Mouse (Mus musculus) hematopoietic multipotent progenitor cell, adult 10-12 weeks (in vitro differentiated cells): ENCODE measurements around the gene Tspan13. TPM values are rescaled to one million over a fixed set of nuclear protein-coding genes. Genes with fewer than 3 reads are reported as not detected.

Experiments used
- polyA plus RNA-seq: library from polyadenylated mRNA; stranded (reverse); fragments of >175 nt; gene quantifications from 2 replicates; pipeline ENCODE4 v1.2.3, GENCODE M21; 2012; ENCODE audit warnings: low replicate concordance

Gene Tspan13
- 211 and 770 TPM in 2 replicates for polyA plus RNA-seq

DNA sequence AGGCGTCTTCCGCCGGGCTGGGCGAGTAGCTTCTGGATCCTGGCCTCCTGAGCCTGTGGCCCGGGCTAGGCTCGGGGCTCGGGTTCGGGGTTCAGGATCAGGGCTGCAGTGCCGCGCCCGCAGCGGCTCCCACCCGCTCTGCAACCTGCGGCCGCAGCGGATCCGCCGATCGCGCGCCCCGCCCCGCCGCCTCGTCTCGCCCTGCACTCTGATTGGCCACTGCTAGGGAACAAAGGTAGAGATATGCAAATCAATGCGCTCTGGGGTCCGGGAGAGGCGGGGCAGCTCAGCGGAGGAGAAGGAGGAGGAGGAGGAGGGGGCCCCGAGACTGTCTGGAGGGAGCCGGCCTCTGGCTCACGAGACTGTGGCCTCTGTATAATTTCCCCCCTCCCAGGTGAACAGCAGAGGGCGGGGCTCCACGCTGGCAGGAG, at the start of gene Tspan13:
Tspan13 (minus strand) TSS at position 153 of the 431 bp plus-strand sequence.

DNA sequence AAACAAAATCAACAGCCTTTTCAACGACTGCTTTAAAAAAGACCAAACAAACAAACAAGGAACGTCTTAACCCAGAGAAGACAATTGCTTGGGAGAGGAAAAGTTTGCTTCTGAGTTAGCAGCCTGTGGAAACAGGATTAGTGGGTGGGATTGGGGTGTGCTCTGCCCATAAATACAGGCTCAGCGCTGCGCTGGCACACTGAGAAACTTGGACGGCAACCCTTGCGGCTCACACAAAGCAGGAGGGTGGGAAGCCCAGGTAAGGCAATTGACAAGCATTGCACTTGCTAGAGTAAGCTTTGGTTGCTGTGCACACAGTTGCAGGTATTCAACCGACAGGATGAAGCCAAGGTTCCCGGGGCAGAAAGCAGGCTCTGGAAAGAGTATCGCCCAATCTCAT, 49.6 kb downstream of the Tspan13 start, which contains the start of gene Agr2:
Agr2 (plus strand) TSS at position 197 of the 400 bp plus-strand sequence.

Other genes starting within 250 kb of the Tspan13 start
- not detected in 2 replicates for gene Agr3, start 116.9 kb downstream of the Tspan13 start, polyA plus RNA-seq
- gene Agr2, start 49.6 kb downstream of the Tspan13 start, polyA plus RNA-seq = not detected in 2 replicates
- 1.5 and 2.8 TPM in 2 replicates for gene Ankmy2, start 114.6 kb upstream of the Tspan13 start, polyA plus RNA-seq
- gene Bzw2, start 115.6 kb upstream of the Tspan13 start, polyA plus RNA-seq = 7.6 and 11.6 TPM in 2 replicates
- gene Lrrc72, start 210.9 kb upstream of the Tspan13 start, polyA plus RNA-seq = not detected in 2 replicates